Mouse (Mus musculus) retina, postnatal 1 day (tissue): ENCODE results near the gene 9930021J03Rik.

Source experiments
- DNase-seq: peaks from one replicate; pipeline ENCODE4 v3.0.0-alpha.2; 2012

9930021J03Rik gene

GRCm38 (mm10) chr19:29683844-29684540 is 121.8 kb downstream of the 9930021J03Rik start:
- DNase-seq, result peak; percentile 84

- DNase-seq, result no peak
Measured at GRCm38 (mm10) chr19:29680182-29681152, 125.3 kb downstream of the 9930021J03Rik start.

GRCm38 (mm10) chr19:29678181-29678778 is 127.5 kb downstream of the 9930021J03Rik start:
- no peak for DNase-seq

GRCm38 (mm10) chr19:29676479-29677193 is 129.2 kb downstream of the 9930021J03Rik start:
- DNase-seq, result peak; percentile 15

GRCm38 (mm10) chr19:29675562-29676078 is 130.2 kb downstream of the 9930021J03Rik start:
- DNase-seq, result no peak

- no peak for DNase-seq
Measured at GRCm38 (mm10) chr19:29674946-29675345, 130.8 kb downstream of the 9930021J03Rik start.

- DNase-seq, result no peak
Measured at GRCm38 (mm10) chr19:29672660-29673059, 133.1 kb downstream of the 9930021J03Rik start.

GRCm38 (mm10) chr19:29671160-29671559 is 134.6 kb downstream of the 9930021J03Rik start:
- no peak for DNase-seq

- no peak for DNase-seq
Measured at GRCm38 (mm10) chr19:29670247-29670646, 135.5 kb downstream of the 9930021J03Rik start.

- no peak for DNase-seq
Measured at GRCm38 (mm10) chr19:29668135-29668534, 137.7 kb downstream of the 9930021J03Rik start.

GRCm38 (mm10) chr19:29666965-29667594 is 138.7 kb downstream of the 9930021J03Rik start:
- DNase-seq, result no peak

GRCm38 (mm10) chr19:29666164-29666563 is 139.6 kb downstream of the 9930021J03Rik start:
- DNase-seq, result no peak

GRCm38 (mm10) chr19:29664934-29665333 is 140.9 kb downstream of the 9930021J03Rik start:
- DNase-seq, result no peak
